Mouse (Mus musculus) naive thymus-derived CD4-positive, alpha-beta T cell, adult 2 months (primary cell): ENCODE measurements around the gene Hmgb4.

ENCODE experiments used
- DNase-seq: peaks from one replicate; pipeline ENCODE4 v3.0.0-alpha.2; 2011; ENCODE audit warnings: low read depth

Gene Hmgb4

DNA sequence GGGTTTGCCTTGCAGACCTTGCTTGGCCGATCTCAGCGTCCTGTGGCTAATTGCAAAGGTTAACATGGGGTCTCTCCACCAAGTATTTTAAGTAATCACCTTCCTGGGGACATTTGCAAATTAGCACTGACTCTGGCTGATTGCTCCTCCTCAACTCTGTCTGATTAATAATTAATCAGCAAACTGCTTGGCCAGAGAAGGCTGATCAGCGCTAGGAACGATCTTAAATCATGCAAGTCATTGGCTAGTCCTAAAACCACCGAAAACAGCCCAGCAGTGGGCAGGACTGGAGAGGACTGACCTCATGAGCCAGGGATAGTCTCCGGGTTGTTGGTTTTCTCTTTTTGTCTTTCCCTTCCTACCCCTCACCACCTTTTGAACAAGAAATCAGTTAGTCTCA is 36.3 kb downstream of the Hmgb4 start:
- DNase-seq, result no peak

DNA sequence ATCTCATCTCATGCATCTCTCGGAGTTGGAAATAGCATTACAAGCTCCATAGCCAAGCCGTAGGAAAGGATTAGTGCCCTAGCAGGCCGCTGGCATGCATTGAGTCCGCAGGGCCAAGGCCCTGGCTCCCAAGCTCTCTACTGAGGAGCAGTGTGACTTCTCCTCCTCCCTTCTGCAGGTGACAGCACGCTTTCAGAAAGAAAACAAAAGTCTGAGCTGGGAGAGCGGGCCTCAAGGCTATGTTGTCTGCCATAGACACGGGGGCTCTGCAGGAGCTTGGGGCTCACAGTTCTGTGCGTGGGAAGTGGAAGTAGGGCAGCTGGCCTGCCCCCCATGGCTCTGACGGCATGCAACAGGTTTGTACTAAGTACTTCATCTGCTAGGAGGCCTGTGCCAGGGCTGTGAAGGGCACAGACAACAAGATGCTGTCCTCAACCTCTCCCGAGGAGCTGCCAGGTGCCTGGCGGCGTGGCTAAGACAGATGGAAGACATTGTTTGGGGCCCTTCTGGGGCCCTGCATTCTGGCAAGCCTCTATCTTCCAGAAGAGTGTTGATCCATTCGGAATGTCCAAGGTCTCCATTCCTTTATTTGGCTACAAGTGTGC is 42.7 kb downstream of the Hmgb4 start:
- no peak for DNase-seq
